Mouse (Mus musculus) ES-Bruce4 (cell line): Measurements from ENCODE around the gene Arsb. TPM values are rescaled to one million over a fixed set of nuclear protein-coding genes. Genes with fewer than 3 reads are reported as not detected.
"Not testable (repeated sequence)": the region's sequence is repeated elsewhere in the genome, so short reads cannot be mapped to it uniquely, and the experiment has no call there.

Experiments used
- H3K27ac ChIP-seq: 2 replicates; pipeline ENCODE4 v1.5.1; 2012; ENCODE audit warnings: low read length, inconsistent platforms; ENCODE audit not compliant: insufficient read depth
- H3K27me3 ChIP-seq: 2 replicates; pipeline ENCODE4 v1.6.1; 2012; ENCODE audit warnings: mild to moderate bottlenecking, low read length, inconsistent platforms; ENCODE audit not compliant: control insufficient read depth, poor library complexity, insufficient read depth, severe bottlenecking
- H3K36me3 ChIP-seq: 2 replicates; pipeline ENCODE4 v1.6.1; 2012; ENCODE audit warnings: inconsistent platforms, mild to moderate bottlenecking, low read length, moderate library complexity; ENCODE audit not compliant: control insufficient read depth, poor library complexity, insufficient read depth, severe bottlenecking
- H3K4me1 ChIP-seq: one replicate; pipeline ENCODE4 v1.8.1; 2011; ENCODE audit warnings: low read length; ENCODE audit not compliant: control insufficient read depth, insufficient read depth
- H3K4me3 ChIP-seq: 2 replicates; pipeline ENCODE4 v1.5.1; 2011; ENCODE audit warnings: low read depth, mild to moderate bottlenecking, low read length
- H3K9ac ChIP-seq: 2 replicates; pipeline ENCODE4 v1.6.1; 2012; ENCODE audit warnings: low read depth, mild to moderate bottlenecking, inconsistent platforms; ENCODE audit not compliant: poor library complexity, severe bottlenecking
- H3K9me3 ChIP-seq: replicated peaks from 2 replicates; pipeline ENCODE4 v1.6.1; 2012; ENCODE audit warnings: mild to moderate bottlenecking, low read length, inconsistent platforms; ENCODE audit not compliant: control insufficient read depth, poor library complexity, insufficient read depth, severe bottlenecking
- CTCF ChIP-seq: IDR thresholded peaks from one replicate; pipeline ENCODE4 v1.8.1; 2011; ENCODE audit warnings: low read depth, low read length
- EP300 ChIP-seq: IDR thresholded peaks from 2 replicates; pipeline ENCODE4 v1.6.1; 2011; ENCODE audit warnings: low read depth, low read length; ENCODE audit not compliant: insufficient read depth
- POLR2A ChIP-seq: IDR thresholded peaks from one replicate; pipeline ENCODE4 v1.8.1; 2011; ENCODE audit warnings: low read length; ENCODE audit not compliant: insufficient read depth
- polyA plus RNA-seq: library from polyadenylated mRNA; stranded (reverse); fragments of >200 nt; gene quantifications from 2 replicates; pipeline ENCODE4 v1.2.4, GENCODE M21; 2011; ENCODE audit warnings: low read depth; ENCODE audit not compliant: missing spikeins, insufficient read depth, insufficient read length

Arsb gene
- polyA plus RNA-seq, 1 experiment = 1.7 TPM

- H3K4me1 ChIP-seq = no peaks in the 10 kb centered on the region
- no peaks in the 10 kb centered on the region for H3K36me3 ChIP-seq
- no peak overlapping the region for H3K4me3 ChIP-seq
- no peak overlapping the region for H3K9ac ChIP-seq
- no peaks in the 10 kb centered on the region; the same call in 1 of the 2 replicates for H3K27me3 ChIP-seq
- no peaks in the 10 kb centered on the region for H3K9me3 ChIP-seq
- no peak for TF ChIP-seq POLR2A
- no peak for TF ChIP-seq CTCF
- no peak for TF ChIP-seq EP300
- no peak overlapping the region for H3K27ac ChIP-seq
Observed at GRCm38 (mm10) chr13:93978703-93979495, 207.5 kb downstream of the Arsb start.

GRCm38 (mm10) chr13:93979754-93980153 lies 208.3 kb downstream of the Arsb start:
- Histone ChIP-seq H3K9me3 (no peaks in the 10 kb centered on the region), H3K4me3 (no peak overlapping the region), H3K9ac (no peak overlapping the region), H3K27ac (no peak overlapping the region), H3K4me1 (no peaks in the 10 kb centered on the region), H3K36me3 (no peaks in the 10 kb centered on the region), H3K27me3 (no peaks in the 10 kb centered on the region; the same call in 1 of the 2 replicates)
- TF ChIP-seq POLR2A (no peak), CTCF (no peak), EP300 (no peak)

GRCm38 (mm10) chr13:93984521-93984920 lies 213.1 kb downstream of the Arsb start:
- H3K4me3 ChIP-seq = no peak overlapping the region
- H3K4me1 ChIP-seq = no peaks in the 10 kb centered on the region
- peaks cover 8% of the 10 kb centered on the region for H3K9me3 ChIP-seq
- H3K27ac ChIP-seq = no peak overlapping the region
- no peak for TF ChIP-seq EP300
- no peak for TF ChIP-seq POLR2A
- no peak for TF ChIP-seq CTCF
- no peaks in the 10 kb centered on the region for H3K27me3 ChIP-seq
- no peak overlapping the region for H3K9ac ChIP-seq
- H3K36me3 ChIP-seq = no peaks in the 10 kb centered on the region

- no peak overlapping the region for H3K9ac ChIP-seq
- H3K36me3 ChIP-seq = no peaks in the 10 kb centered on the region
- no peaks in the 10 kb centered on the region for H3K27me3 ChIP-seq
- TF ChIP-seq CTCF (no peak), POLR2A (no peak), EP300 (no peak)
- no peak overlapping the region for H3K4me3 ChIP-seq
- peaks cover 8% of the 10 kb centered on the region for H3K9me3 ChIP-seq
- no peak overlapping the region for H3K27ac ChIP-seq
- H3K4me1 ChIP-seq = no peaks in the 10 kb centered on the region
Observed at GRCm38 (mm10) chr13:93985181-93985580, 213.8 kb downstream of the Arsb start.

GRCm38 (mm10) chr13:93985750-93986149 lies 214.3 kb downstream of the Arsb start:
- H3K36me3 ChIP-seq, H3K4me1 ChIP-seq, H3K4me3 ChIP-seq, H3K9me3 ChIP-seq, H3K27me3 ChIP-seq, H3K27ac ChIP-seq, H3K9ac ChIP-seq: not testable (repeated sequence)

GRCm38 (mm10) chr13:93987611-93988010 lies 216.2 kb downstream of the Arsb start:
- H3K27me3 ChIP-seq = no peaks in the 10 kb centered on the region
- no peak overlapping the region for H3K4me3 ChIP-seq
- TF ChIP-seq EP300 = no peak
- no peak for TF ChIP-seq POLR2A

More at GRCm38 (mm10) chr13:93987611-93988010, 216.2 kb downstream of the Arsb start:
- peaks cover 3% of the 10 kb centered on the region for H3K4me1 ChIP-seq
- H3K27ac ChIP-seq = no peak overlapping the region
- H3K9ac ChIP-seq = no peak overlapping the region
- no peaks in the 10 kb centered on the region for H3K36me3 ChIP-seq
- peaks cover 8% of the 10 kb centered on the region for H3K9me3 ChIP-seq
